30 mouse cellular contexts compared by ENCODE assay signal in genomic region chr7:43417298-43417697, GRCm38 (mm10). TPM values are rescaled to one million over a fixed set of nuclear protein-coding genes. Genes with fewer than 3 reads are reported as not detected.
DNase-seq lines count a peak whose midpoint lies in the region; ATAC-seq and TF ChIP-seq lines count a peak whose summit lies in the region.
"Had no signal": no experiment of that assay in that cellular context is flagged by ENCODE, and none has a peak within 500 bp of the region (broad histone marks: within the 10 kb centered on the region; RNA-seq: fewer than 3 reads in every experiment).

No protein-coding gene starts in this region.

- DNase-seq in layer of hippocampus, adult 2 months (ENCODE audit: low spot score in 2 of 2), result no peak
- DNase-seq in layer of hippocampus, adult 9-10 months (ENCODE audit: low spot score), result no peak
- DNase-seq in testis, postnatal 14 days (ENCODE audit: low spot score), result no peak
- DNase-seq in G1E (ENCODE audit: low spot score), result no peak
- DNase-seq in brain, embryonic 14.5 days (ENCODE audit: low read depth), result no peak
- no peak for DNase-seq in cerebellum, adult 18-20 months
- no peak for DNase-seq in gastrocnemius, adult 2 months
- DNase-seq: adrenal gland, adult 2 months; cerebellum, adult 2 months; cerebellum, postnatal 25 days; gastrocnemius, postnatal 25 days; heart, adult 2 months; heart, postnatal 14 days; kidney, adult 18-20 months; liver, embryonic 13.5 days; thymus, postnatal 14 days had no signal

- no peak overlapping the region for H3K27ac ChIP-seq in layer of hippocampus, adult 2 months
- no peak overlapping the region for H3K27ac ChIP-seq in testis, adult 2 months (ENCODE audit: control insufficient read depth, insufficient read depth, low read depth, low read length)
- H3K27ac ChIP-seq in gastrocnemius, adult 2 months, result no peak overlapping the region
- H3K27ac ChIP-seq: embryonic facial prominence, embryonic 13.5 days; forebrain, embryonic 12.5 days; heart, adult 2 months; heart, embryonic 13.5 days; kidney, postnatal 0 days; limb, embryonic 10.5 days; liver, embryonic 13.5 days; macrophage; midbrain, embryonic 15.5 days; neural tube, embryonic 12.5 days had no signal

- no peak overlapping the region for H3K4me3 ChIP-seq in layer of hippocampus, adult 2 months
- H3K4me3 ChIP-seq in testis, adult 2 months (ENCODE audit: control insufficient read depth, low read depth, low read length), result no peak overlapping the region
- no peak overlapping the region for H3K4me3 ChIP-seq in G1E (ENCODE audit: low read depth, low read length)
- no peak overlapping the region for H3K4me3 ChIP-seq in gastrocnemius, adult 2 months
- H3K4me3 ChIP-seq: embryonic facial prominence, embryonic 13.5 days; erythroblast, embryonic 14.5 days; forebrain, embryonic 12.5 days; heart, adult 2 months; heart, embryonic 13.5 days; limb, embryonic 10.5 days; liver, embryonic 13.5 days; midbrain, embryonic 15.5 days; neural tube, embryonic 12.5 days had no signal

- TF ChIP-seq CTCF in layer of hippocampus, adult 2 months (conservative IDR thresholded peaks at IDR 0.05), result 0 out of 2 replicates have a peak, but pooled peaks have one; percentile 12
- TF ChIP-seq CTCF in testis, adult 2 months (IDR thresholded peaks at IDR 0.05; ENCODE audit: control insufficient read depth, insufficient read depth, insufficient replicate concordance, low read depth, low read length), result peak; percentile 36; the same call in 1 of the 2 replicates
- TF ChIP-seq CTCF in G1E (IDR thresholded peaks at IDR 0.05; ENCODE audit: low read depth, low read length), result peak; percentile 36; the same call in 1 of the 2 replicates
- 0 out of 2 replicates have a peak, but pooled peaks have one; percentile 11 for TF ChIP-seq CTCF in brain, embryonic 14.5 days (IDR thresholded peaks at IDR 0.05; ENCODE audit: borderline replicate concordance, extremely low read depth, insufficient read depth, insufficient read length)
- no peak for TF ChIP-seq CTCF in gastrocnemius, adult 2 months (IDR thresholded peaks at IDR 0.05)

- ATAC-seq in G1E (ENCODE audit: extremely low read depth, insufficient number of reproducible peaks, low FRiP score, poor library complexity, severe bottlenecking), result no peak
- ATAC-seq: lung, postnatal 0 days; midbrain, embryonic 15.5 days had no signal

- no peaks in the 10 kb centered on the region for H3K36me3 ChIP-seq in testis, adult 2 months (ENCODE audit: control insufficient read depth, insufficient read depth, low read length)
- no peaks in the 10 kb centered on the region for H3K36me3 ChIP-seq in G1E (replicated peaks)
- H3K36me3 ChIP-seq: embryonic facial prominence, embryonic 13.5 days; forebrain, embryonic 12.5 days; heart, embryonic 13.5 days; limb, embryonic 10.5 days; liver, embryonic 13.5 days; midbrain, embryonic 15.5 days; neural tube, embryonic 12.5 days had no signal

- H3K4me1 ChIP-seq in testis, adult 2 months (ENCODE audit: control insufficient read depth, insufficient read depth, low read length), result no peaks in the 10 kb centered on the region; the same call in 1 of the 2 replicates
- peaks cover 5% of the 10 kb centered on the region; the same call in 1 of the 2 replicates for H3K4me1 ChIP-seq in G1E (ENCODE audit: insufficient read depth, low read depth, low read length)
- H3K4me1 ChIP-seq: embryonic facial prominence, embryonic 13.5 days; forebrain, embryonic 12.5 days; heart, embryonic 13.5 days; limb, embryonic 10.5 days; liver, embryonic 13.5 days; midbrain, embryonic 15.5 days; neural tube, embryonic 12.5 days had no signal

- intact Hi-C loops in gastrocnemius, adult 2 months (cut with DNase I), result no loop called here

- TF ChIP-seq POLR2A in testis, adult 2 months (IDR thresholded peaks at IDR 0.05; ENCODE audit: control insufficient read depth, low read depth, low read length), result no peak
- TF ChIP-seq POLR2A in brain, embryonic 14.5 days (IDR thresholded peaks at IDR 0.05; ENCODE audit: borderline replicate concordance, extremely low read depth, insufficient read depth, insufficient read length, poor library complexity, severe bottlenecking), result no peak

- no peaks in the 10 kb centered on the region for H3K9me3 ChIP-seq in G1E (replicated peaks)
- H3K9me3 ChIP-seq: limb, embryonic 10.5 days; liver, embryonic 13.5 days; midbrain, embryonic 15.5 days had no signal

- H3K27me3 ChIP-seq in testis, adult 2 months (ENCODE audit: control insufficient read depth, insufficient read depth, low read length), result no peaks in the 10 kb centered on the region
- H3K27me3 ChIP-seq in G1E (ENCODE audit: insufficient read depth, low read length), result peaks cover 5% of the 10 kb centered on the region; the same call in 1 of the 2 replicates
- H3K27me3 ChIP-seq: embryonic facial prominence, embryonic 13.5 days; forebrain, embryonic 12.5 days; heart, embryonic 13.5 days; liver, embryonic 13.5 days; midbrain, embryonic 15.5 days; neural tube, embryonic 12.5 days had no signal

RNA-seq across cellular contexts. Expression of gene Siglecg, which starts 9.3 kb away (rescaled TPM):
- total RNA-seq in layer of hippocampus, adult 2 months (2021), result not detected
- polyA plus RNA-seq in testis, adult 2 months (2012; rRNA removed), result 0.05 and 0.06 TPM in 2 replicates
- not detected in 2 replicates for total RNA-seq in G1E (2014; fragmentation: Nextera tagmentation)
- 0.06 and 0.11 TPM in 2 replicates for total RNA-seq in G1E (2017)
- polyA plus RNA-seq in G1E (2012), result not detected in 2 replicates
- 0.03 and 0.05 TPM in 2 replicates for polyA plus RNA-seq in brain, embryonic 14.5 days (2012; rRNA removed)
- total RNA-seq in gastrocnemius, adult 2 months (2021), result not detected
- polyA plus RNA-seq: embryonic facial prominence, embryonic 13.5 days; erythroblast, embryonic 14.5 days; forebrain, embryonic 12.5 days had no signal

RNA-seq across cellular contexts. Expression of gene Lim2, which starts 10.2 kb away (rescaled TPM):
- total RNA-seq in layer of hippocampus, adult 2 months (2021), result not detected
- polyA plus RNA-seq in testis, adult 2 months (2012; rRNA removed), result 0.07 TPM in 1 of 2 replicates, not detected in the other
- total RNA-seq in G1E (2014; fragmentation: Nextera tagmentation) (not detected in 2 replicates), G1E (2017) (not detected in 2 replicates)
- polyA plus RNA-seq in G1E (2012), result 0.04 TPM in 1 of 2 replicates, not detected in the other
- 0.10 and 0.16 TPM in 2 replicates for polyA plus RNA-seq in brain, embryonic 14.5 days (2012; rRNA removed)
- total RNA-seq in gastrocnemius, adult 2 months (2021), result not detected
- total RNA-seq: adrenal gland, adult 2 months; adrenal gland, postnatal 4 days; gastrocnemius, postnatal 25 days; heart, adult 2 months; heart, postnatal 14 days; layer of hippocampus, postnatal 25 days had no signal
- polyA plus RNA-seq: adrenal gland, adult 2 months; cerebellum, adult 2 months; embryonic facial prominence, embryonic 13.5 days; erythroblast, embryonic 14.5 days; forebrain, embryonic 12.5 days; heart, adult 2 months; heart, embryonic 13.5 days; kidney, postnatal 0 days; limb, embryonic 10.5 days; liver, embryonic 13.5 days; lung, postnatal 0 days; macrophage; midbrain, embryonic 15.5 days; neural tube, embryonic 12.5 days; stomach, embryonic 14.5 days had no signal

RNA-seq across cellular contexts. Expression of gene Nkg7, which starts 19.6 kb away (rescaled TPM):
- not detected for total RNA-seq in layer of hippocampus, adult 2 months (2021)
- 0.25 TPM in 1 of 2 replicates, not detected in the other for polyA plus RNA-seq in testis, adult 2 months (2012; rRNA removed)
- total RNA-seq in G1E (2014; fragmentation: Nextera tagmentation) (not detected in 2 replicates), G1E (2017) (not detected in 2 replicates)
- polyA plus RNA-seq in G1E (2012), result not detected in 2 replicates
- polyA plus RNA-seq in brain, embryonic 14.5 days (2012; rRNA removed), result 0.08 TPM in 1 of 2 replicates, not detected in the other
- total RNA-seq in gastrocnemius, adult 2 months (2021), result not detected
- total RNA-seq: gastrocnemius, postnatal 25 days; heart, adult 2 months; heart, postnatal 14 days; layer of hippocampus, postnatal 25 days had no signal
- polyA plus RNA-seq: erythroblast, embryonic 14.5 days had no signal

RNA-seq across cellular contexts. Expression of gene Cldnd2, which starts 23.3 kb away (rescaled TPM):
- not detected for total RNA-seq in layer of hippocampus, adult 2 months (2021)
- polyA plus RNA-seq in testis, adult 2 months (2012; rRNA removed), result 247 and 279 TPM in 2 replicates
- total RNA-seq in G1E (2014; fragmentation: Nextera tagmentation) (not detected in 2 replicates), G1E (2017) (not detected in 2 replicates)
- polyA plus RNA-seq in G1E (2012), result not detected in 2 replicates
- not detected in 2 replicates for polyA plus RNA-seq in brain, embryonic 14.5 days (2012; rRNA removed)
- total RNA-seq in gastrocnemius, adult 2 months (2021), result not detected
- total RNA-seq: adrenal gland, adult 2 months; adrenal gland, postnatal 4 days; gastrocnemius, postnatal 25 days; heart, adult 2 months; heart, postnatal 14 days; layer of hippocampus, postnatal 25 days had no signal
- polyA plus RNA-seq: adrenal gland, adult 2 months; cerebellum, adult 2 months; embryonic facial prominence, embryonic 13.5 days; erythroblast, embryonic 14.5 days; forebrain, embryonic 12.5 days; heart, adult 2 months; heart, embryonic 13.5 days; limb, embryonic 10.5 days; liver, embryonic 13.5 days; macrophage; midbrain, embryonic 15.5 days; neural tube, embryonic 12.5 days; stomach, embryonic 14.5 days had no signal

RNA-seq across cellular contexts. Expression of gene Etfb, which starts 26.6 kb away (rescaled TPM):
- total RNA-seq in layer of hippocampus, adult 2 months (2021), result 10 to 100 TPM; 72.9 to 76.6 TPM
- polyA plus RNA-seq in testis, adult 2 months (2012; rRNA removed), result 50.5 and 51.5 TPM in 2 replicates
- total RNA-seq in G1E (2014; fragmentation: Nextera tagmentation) (75.0 and 92.3 TPM in 2 replicates), G1E (2017) (207 and 218 TPM in 2 replicates)
- 60.1 and 77.3 TPM in 2 replicates for polyA plus RNA-seq in G1E (2012)
- polyA plus RNA-seq in brain, embryonic 14.5 days (2012; rRNA removed), result 69.0 and 71.0 TPM in 2 replicates
- 100 to 1,000 TPM; 221 to 447 TPM for total RNA-seq in gastrocnemius, adult 2 months (2021)
